Mouse (Mus musculus) hindbrain, postnatal 0 days (tissue): ENCODE data around the gene Tmed2. TPM values are rescaled to one million over a fixed set of nuclear protein-coding genes. Genes with fewer than 3 reads are reported as not detected.

ENCODE experiments used
- ATAC-seq: fragments of 200-750 bp; cut with Nextera tagmentation; 2 replicates; pipeline ENCODE4 v1.8.0; 2017; ENCODE audit warnings: mild to moderate bottlenecking, moderate TSS enrichment, moderate library complexity
- DNase-seq: peaks from one replicate; pipeline ENCODE4 v3.0.0-alpha.2; 2015; ENCODE audit warnings: low spot score
- H3K27ac ChIP-seq: fragments of 300-500 bp; sonication (generic); 2 replicates; pipeline ENCODE4 v1.5.1; 2014; ENCODE audit warnings: mild to moderate bottlenecking
- H3K27me3 ChIP-seq: fragments of 300-500 bp; sonication (generic); 2 replicates; pipeline ENCODE4 v1.6.1; 2014; ENCODE audit warnings: low read length, mixed read lengths; ENCODE audit not compliant: insufficient read depth
- H3K36me3 ChIP-seq: fragments of 300-500 bp; sonication (generic); 2 replicates; pipeline ENCODE4 v1.6.1; 2014; ENCODE audit warnings: low read length, mixed read lengths; ENCODE audit not compliant: insufficient read depth
- H3K4me1 ChIP-seq: fragments of 300-500 bp; sonication (generic); 2 replicates; pipeline ENCODE4 v1.6.1; 2014; ENCODE audit warnings: antibody characterized with exemption, low read length, mixed read lengths; ENCODE audit not compliant: insufficient read depth
- H3K4me2 ChIP-seq: fragments of 300-500 bp; sonication (generic); 2 replicates; pipeline ENCODE4 v1.6.1; 2014; ENCODE audit warnings: low read depth, mild to moderate bottlenecking, low read length, moderate library complexity, mixed read lengths
- H3K4me3 ChIP-seq: fragments of 300-500 bp; sonication (generic); 2 replicates; pipeline ENCODE4 v1.5.1; 2014; ENCODE audit warnings: low read length
- H3K9ac ChIP-seq: fragments of 300-500 bp; sonication (generic); replicated peaks from 2 replicates; pipeline ENCODE4 v1.6.1; 2014; ENCODE audit warnings: mild to moderate bottlenecking, low read length, moderate library complexity, mixed read lengths
- H3K9me3 ChIP-seq: fragments of 300-500 bp; sonication (generic); 2 replicates; pipeline ENCODE4 v1.6.1; 2016; ENCODE audit warnings: low read length, mixed read lengths
- CTCF ChIP-seq: IDR thresholded peaks from 2 replicates; pipeline ENCODE4 v1.5.1; 2016; ENCODE audit warnings: antibody characterized with exemption, control low read depth, low read depth
- WGBS: fragments of 180-500 bp; shearing (Covaris S2); extraction: QIAGEN DNeasy Blood & Tissue Kit; methylation state at CpG from one replicate; pipeline ENCODE4 v1.1.7; 2014; 5-methylcytosine and 5-hydroxymethylcytosine counted together
- polyA plus RNA-seq: library from polyadenylated mRNA; unstranded; fragments of >200 nt; fragmentation: Nextera tagmentation; extraction: Ambion mirVana; gene quantifications from 2 replicates; pipeline ENCODE4 v1.2.1, GENCODE M21; 2015
- total RNA-seq: library from RNA; depleted of rRNA; stranded (reverse); fragments of >200 nt; gene quantifications from 2 replicates; pipeline ENCODE4 v1.2.3, GENCODE M21; 2014

Gene Tmed2
- total and polyA plus RNA-seq, 2 experiments from 2014 or later, result 206 to 329 TPM

DNA sequence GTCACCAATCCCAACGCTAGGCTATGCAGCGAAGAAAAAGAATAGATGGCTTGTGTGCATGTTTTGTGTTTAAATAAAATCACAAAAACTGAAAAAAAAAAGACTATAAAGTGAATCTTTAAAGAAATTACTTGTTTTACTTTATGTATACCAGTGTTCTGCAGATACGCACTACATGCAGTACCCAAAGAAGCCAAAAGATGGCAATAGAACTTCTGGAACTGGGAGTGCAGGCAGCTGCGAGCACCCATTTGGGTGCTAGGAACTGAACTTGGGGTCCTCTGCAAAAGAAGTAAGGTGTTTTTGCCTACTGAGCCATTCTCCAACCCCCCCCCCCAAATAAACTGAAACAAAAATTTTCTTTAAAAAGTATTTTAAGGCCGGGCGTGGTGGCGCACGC lies 17.5 kb upstream of the Tmed2 start:
- Histone ChIP-seq H3K9me3 (no peaks in the 10 kb centered on the region), H3K9ac (no peak overlapping the region), H3K4me3 (no peak overlapping the region), H3K27me3 (no peaks in the 10 kb centered on the region), H3K36me3 (no peaks in the 10 kb centered on the region), H3K27ac (no peak overlapping the region), H3K4me1 (no peaks in the 10 kb centered on the region), H3K4me2 (no peak overlapping the region)
- DNase-seq, result peak; percentile 33
- peak; percentile 47 for TF ChIP-seq CTCF
- WGBS, result 96% methylated on average over 8 of the region's 8 CpGs
- ATAC-seq, result no peak

DNA sequence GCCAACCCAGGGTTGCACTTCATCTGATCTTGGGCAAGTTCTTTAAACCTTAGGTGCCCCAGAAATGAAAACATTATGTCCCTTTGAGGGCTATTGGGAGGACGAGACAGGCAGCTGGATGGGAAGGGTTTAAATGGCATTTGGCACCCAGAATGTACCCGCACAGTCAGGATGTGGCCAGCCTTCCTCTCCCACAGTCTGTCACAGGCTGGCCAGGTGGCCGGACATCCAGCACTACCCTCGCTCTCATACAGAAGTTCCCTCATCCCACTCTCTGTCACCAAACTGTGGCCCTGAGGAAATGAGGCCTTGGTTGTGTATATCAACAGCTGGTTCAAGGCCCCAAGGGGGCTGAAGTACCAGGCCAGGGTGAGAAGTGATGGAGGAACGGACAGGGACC lies 15.6 kb upstream of the Tmed2 start:
- Histone ChIP-seq H3K9ac (no peak overlapping the region), H3K4me2 (no peak overlapping the region), H3K4me1 (no peaks in the 10 kb centered on the region; the same call in 1 of the 2 replicates), H3K9me3 (no peaks in the 10 kb centered on the region), H3K27ac (no peak overlapping the region), H3K27me3 (no peaks in the 10 kb centered on the region), H3K36me3 (no peaks in the 10 kb centered on the region), H3K4me3 (no peak overlapping the region)
- DNase-seq, result no peak
- TF ChIP-seq CTCF, result no peak
- ATAC-seq, result no peak
- 94% methylated on average over 5 of the region's 5 CpGs for WGBS

DNA sequence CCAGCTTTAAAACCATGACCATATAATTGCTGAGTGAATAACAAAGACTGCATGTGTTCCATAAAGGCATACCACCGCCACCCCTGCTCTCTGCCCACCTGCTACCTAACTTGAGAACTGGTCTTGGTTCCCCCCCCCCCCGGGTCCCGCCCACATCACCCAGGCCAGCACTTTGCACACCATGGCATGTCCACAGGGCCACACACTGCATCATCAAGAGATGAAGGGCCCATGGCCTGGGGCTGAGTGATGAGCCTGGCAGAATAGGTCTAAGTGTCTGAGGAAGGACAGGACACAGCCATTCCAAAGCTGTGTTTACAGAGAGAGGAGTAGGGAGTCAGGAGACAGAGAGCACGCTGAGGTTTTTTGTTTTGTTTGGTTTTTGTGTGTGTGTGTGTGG lies 12.1 kb upstream of the Tmed2 start:
- ATAC-seq, result no peak
- 0 out of 2 replicates have a peak overlapping the region, but pooled peaks have one; percentile 3 for H3K9ac ChIP-seq
- no peaks in the 10 kb centered on the region for H3K36me3 ChIP-seq
- H3K27me3 ChIP-seq, result no peaks in the 10 kb centered on the region
- no peak for TF ChIP-seq CTCF
- H3K4me3 ChIP-seq, result 0 out of 2 replicates have a peak overlapping the region, but pooled peaks have one; percentile 2
- peak overlapping the region; percentile 50; the same call in 1 of the 2 replicates for H3K27ac ChIP-seq
- peak overlapping the region; percentile 70 for H3K4me2 ChIP-seq
- H3K9me3 ChIP-seq, result no peaks in the 10 kb centered on the region
- WGBS, result 63% methylated on average over 4 of the region's 4 CpGs
- DNase-seq, result no peak
- H3K4me1 ChIP-seq, result peaks cover 4% of the 10 kb centered on the region

DNA sequence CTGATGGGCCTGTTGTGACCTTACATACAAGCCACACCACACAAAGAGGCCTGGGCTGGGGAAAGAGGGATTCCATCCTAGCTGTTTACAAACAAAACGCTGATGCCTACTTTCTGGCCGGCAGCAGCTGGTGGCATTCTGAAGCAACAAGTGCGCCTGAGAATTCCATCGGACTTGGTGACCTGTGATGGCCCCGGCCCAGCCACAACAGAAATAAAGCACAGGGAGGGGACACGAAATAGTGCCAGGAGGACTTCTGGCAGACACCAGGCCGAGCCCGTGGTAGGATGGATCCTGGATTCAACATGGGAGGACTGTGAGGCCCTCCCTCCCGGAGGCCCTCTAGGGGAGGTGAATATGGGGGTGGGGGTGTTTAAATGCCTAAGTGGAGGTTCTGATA lies 11.7 kb upstream of the Tmed2 start:
- TF ChIP-seq CTCF, result no peak
- Histone ChIP-seq H3K4me1 (peaks cover 4% of the 10 kb centered on the region), H3K9me3 (no peaks in the 10 kb centered on the region), H3K36me3 (no peaks in the 10 kb centered on the region), H3K9ac (0 out of 2 replicates have a peak overlapping the region, but pooled peaks have one; percentile 3), H3K4me2 (peak overlapping the region; percentile 70), H3K27ac (peak overlapping the region; percentile 50), H3K27me3 (no peaks in the 10 kb centered on the region), H3K4me3 (0 out of 2 replicates have a peak overlapping the region, but pooled peaks have one; percentile 2)
- ATAC-seq (no peak), DNase-seq (no peak)
- WGBS, result 29% methylated on average over 9 of the region's 9 CpGs

DNA sequence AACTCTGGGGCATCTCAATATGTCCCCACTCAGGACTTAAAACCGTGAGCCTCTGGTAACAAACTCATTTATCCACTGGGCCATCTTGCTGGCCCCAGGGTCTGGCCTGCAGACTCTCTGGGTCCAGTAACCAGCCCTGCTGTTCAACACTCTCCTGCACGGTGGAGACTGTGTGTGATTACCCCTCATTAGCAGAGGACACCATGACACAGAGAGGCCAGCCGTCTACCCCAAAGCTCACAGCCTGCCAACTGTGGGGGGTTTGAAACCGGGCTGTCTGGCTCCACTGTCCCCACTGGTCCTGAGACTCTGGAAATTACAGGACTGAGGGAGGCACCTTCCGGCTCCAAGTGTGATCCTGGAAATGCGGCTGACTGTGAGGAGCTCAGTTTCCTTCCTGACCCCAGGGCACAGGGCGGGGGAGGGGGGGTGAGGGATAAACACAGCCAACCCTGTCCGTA lies 11.3 kb upstream of the Tmed2 start:
- Histone ChIP-seq H3K4me3 (0 out of 2 replicates have a peak overlapping the region, but pooled peaks have one; percentile 2), H3K9me3 (no peaks in the 10 kb centered on the region), H3K4me1 (peaks cover 4% of the 10 kb centered on the region), H3K36me3 (no peaks in the 10 kb centered on the region), H3K4me2 (peak overlapping the region; percentile 70), H3K27ac (peak overlapping the region; percentile 46; the same call in 1 of the 2 replicates), H3K27me3 (no peaks in the 10 kb centered on the region), H3K9ac (no peak overlapping the region)
- TF ChIP-seq CTCF, result no peak
- ATAC-seq, result no peak
- WGBS, result 31% methylated on average over 8 of the region's 8 CpGs
- no peak for DNase-seq

DNA sequence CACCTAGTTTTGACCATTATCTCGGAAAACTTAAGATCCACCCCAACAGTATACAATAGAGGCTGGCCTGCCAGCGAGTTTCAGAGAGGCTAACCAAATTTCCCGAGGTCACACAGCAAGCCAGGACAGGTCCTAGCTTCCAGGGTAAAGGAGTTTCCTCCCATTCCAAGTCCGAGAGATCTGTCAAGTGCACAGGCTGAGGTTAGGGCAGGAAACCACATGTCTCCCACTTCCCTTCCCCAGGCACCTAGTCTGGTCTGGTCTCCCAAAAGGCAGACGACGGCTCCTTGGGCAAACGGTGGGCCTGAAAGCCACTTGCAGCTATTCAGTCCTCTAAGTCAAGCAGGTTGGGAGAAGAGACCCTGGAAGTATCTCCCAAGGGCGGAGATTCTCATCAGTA lies 10.8 kb upstream of the Tmed2 start:
- TF ChIP-seq CTCF, result no peak
- Histone ChIP-seq H3K4me2 (peak overlapping the region; percentile 70), H3K4me3 (peak overlapping the region; percentile 68), H3K9ac (no peak overlapping the region), H3K27me3 (no peaks in the 10 kb centered on the region), H3K36me3 (no peaks in the 10 kb centered on the region), H3K9me3 (no peaks in the 10 kb centered on the region), H3K4me1 (peaks cover 4% of the 10 kb centered on the region), H3K27ac (peak overlapping the region; percentile 46; the same call in 1 of the 2 replicates)
- ATAC-seq (no peak), DNase-seq (no peak)
- WGBS, result 65% methylated on average over 8 of the region's 8 CpGs
